Mouse (Mus musculus) brain, embryonic 14.5 days (tissue): Measurements from ENCODE around the gene Abca7.

ENCODE experiments used
- CTCF ChIP-seq: fragments of 200-500 bp; IDR thresholded peaks from 2 replicates; pipeline ENCODE4 v1.5.1; 2012; ENCODE audit warnings: inconsistent platforms, mild to moderate bottlenecking, moderate library complexity, borderline replicate concordance; ENCODE audit not compliant: insufficient read depth, insufficient read length; ENCODE audit errors: extremely low read depth
- POLR2A ChIP-seq: fragments of 200-500 bp; IDR thresholded peaks from 2 replicates; pipeline ENCODE4 v1.6.1; 2012; ENCODE audit warnings: mild to moderate bottlenecking, inconsistent platforms, borderline replicate concordance; ENCODE audit not compliant: poor library complexity, insufficient read depth, insufficient read length, severe bottlenecking; ENCODE audit errors: extremely low read depth

- TF ChIP-seq POLR2A: no peak
- TF ChIP-seq CTCF: peak; percentile 43; the same call in 1 of the 2 replicates
Measured at GRCm38 (mm10) chr10:79953946-79954345, 42.3 kb upstream of the Abca7 start.
